Mouse (Mus musculus): Measurements from ENCODE around the gene Rnf43.

DNA sequence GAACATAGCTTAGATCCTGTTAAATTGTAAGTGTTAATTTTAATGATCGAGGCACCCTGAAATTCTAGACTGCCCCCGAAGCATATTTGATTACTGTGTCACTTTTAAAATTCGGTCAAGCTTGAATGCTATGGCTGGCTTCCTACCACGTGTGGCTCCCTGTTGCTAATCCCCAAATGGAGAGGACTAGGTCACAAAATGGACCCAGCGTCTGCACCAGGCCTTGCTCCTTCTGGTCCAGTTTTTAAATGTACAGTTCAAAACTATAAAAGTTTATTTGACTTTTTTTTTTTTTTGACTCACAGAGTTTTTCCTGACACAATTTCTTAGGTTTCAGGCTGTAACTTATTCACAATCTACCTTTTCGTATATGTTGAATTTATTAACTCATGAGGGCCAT lies 2.7 kb downstream of the Rnf43 start:
- no peak for TF ChIP-seq GATA1 (IDR thresholded peaks at IDR 0.05; ENCODE audit: low read length)
- TF ChIP-seq TAL1 (IDR thresholded peaks at IDR 0.05; ENCODE audit: low read length) = no peak
